Comparison of ENCODE assay signal across 8 mouse cellular contexts in genomic region chr12:104851711-104852508, GRCm38 (mm10). TPM values are rescaled to one million over a fixed set of nuclear protein-coding genes. Genes with fewer than 3 reads are reported as not detected.
DNase-seq lines count a peak whose midpoint lies in the region; ATAC-seq and TF ChIP-seq lines count a peak whose summit lies in the region.

No protein-coding gene starts in this region.

- ATAC-seq in forebrain, embryonic 14.5 days: peak; percentile 80
- ATAC-seq in hindbrain, embryonic 12.5 days (ENCODE audit: low FRiP score): peak; percentile 69
- peak; percentile 75; the same call in 1 of the 2 replicates for ATAC-seq in midbrain, embryonic 11.5 days (ENCODE audit: low FRiP score)

- WGBS in forebrain, embryonic 14.5 days: 32% methylated on average over 16 of the region's 16 CpGs
- 30% methylated on average over 16 of the region's 16 CpGs for WGBS in hindbrain, embryonic 12.5 days
- 13% methylated on average over 16 of the region's 16 CpGs for WGBS in limb, embryonic 10.5 days
- 36% methylated on average over 16 of the region's 16 CpGs for WGBS in midbrain, embryonic 11.5 days

- H3K27ac ChIP-seq in ES-E14 (ENCODE audit: insufficient read depth, low read depth, low read length, poor library complexity, severe bottlenecking): no peak overlapping the region
- no peak overlapping the region for H3K27ac ChIP-seq in forebrain, embryonic 14.5 days (ENCODE audit: low read depth, low read length)
- H3K27ac ChIP-seq in hindbrain, embryonic 12.5 days: 0 out of 2 replicates have a peak overlapping the region, but pooled peaks have one; percentile 1
- H3K27ac ChIP-seq in limb, embryonic 10.5 days: peak overlapping the region; percentile 81
- no peak overlapping the region for H3K27ac ChIP-seq in midbrain, embryonic 11.5 days (ENCODE audit: low read depth, low read length)

- H3K27me3 ChIP-seq in forebrain, embryonic 14.5 days (replicated peaks; ENCODE audit: control insufficient read depth, insufficient read depth, low read length): no peaks in the 10 kb centered on the region
- H3K27me3 ChIP-seq in hindbrain, embryonic 12.5 days: peaks cover 2% of the 10 kb centered on the region; the same call in 1 of the 2 replicates
- no peaks in the 10 kb centered on the region for H3K27me3 ChIP-seq in limb, embryonic 10.5 days (ENCODE audit: low read depth, poor library complexity, severe bottlenecking)
- H3K27me3 ChIP-seq in midbrain, embryonic 11.5 days (ENCODE audit: control insufficient read depth, insufficient read depth, low read length): 0 out of 2 replicates have a peak, but pooled peaks cover 2% of the 10 kb centered on the region

- peak; percentile 82 for DNase-seq in ES-E14 (ENCODE audit: low read depth, low spot score)
- peak; percentile 27 to 41 for DNase-seq in adrenal gland, adult 18-20 months (ENCODE audit: low spot score in 2 of 2)
- DNase-seq in forebrain, embryonic 14.5 days (ENCODE audit: low spot score): peak; percentile 70
- DNase-seq in limb, embryonic 10.5 days (ENCODE audit: low spot score): peak; percentile 75
- peak; percentile 87 for DNase-seq in midbrain, embryonic 11.5 days (ENCODE audit: low spot score, missing footprints)
- no peak for DNase-seq in MN1 (ENCODE audit: low spot score)
- DNase-seq in spleen, postnatal 4 days (ENCODE audit: low spot score in 2 of 2): no peak

- in situ Hi-C loops in ES-E14 (cut with MboI; ENCODE audit: low sequenced_read_pairs in 2 of 2, unreplicated experiment in 2 of 2): no loop called here

- no peak overlapping the region for H3K9ac ChIP-seq in ES-E14 (ENCODE audit: insufficient read depth, low read depth, low read length, poor library complexity, severe bottlenecking)
- no peak overlapping the region for H3K9ac ChIP-seq in forebrain, embryonic 14.5 days (ENCODE audit: low read length)
- H3K9ac ChIP-seq in hindbrain, embryonic 12.5 days: no peak overlapping the region
- no peak overlapping the region for H3K9ac ChIP-seq in midbrain, embryonic 11.5 days (ENCODE audit: low read length)

- H3K4me2 ChIP-seq in forebrain, embryonic 14.5 days (ENCODE audit: low read length): 0 out of 2 replicates have a peak overlapping the region, but pooled peaks have one; percentile 1
- H3K4me2 ChIP-seq in hindbrain, embryonic 12.5 days (replicated peaks): peak overlapping the region; percentile 27
- H3K4me2 ChIP-seq in midbrain, embryonic 11.5 days: no peak overlapping the region

- peak overlapping the region in 1 of 2 experiments; percentile 8; a peak in 2 of 4 replicates for H3K4me3 ChIP-seq in ES-E14 (ENCODE audit: insufficient read depth in 1 of 2, low read depth in 1 of 2, low read length in 2 of 2, poor library complexity in 1 of 2, severe bottlenecking in 1 of 2)
- H3K4me3 ChIP-seq in forebrain, embryonic 14.5 days (ENCODE audit: low read depth, low read length): no peak overlapping the region
- H3K4me3 ChIP-seq in hindbrain, embryonic 12.5 days: no peak overlapping the region
- H3K4me3 ChIP-seq in limb, embryonic 10.5 days: peak overlapping the region; percentile 42
- no peak overlapping the region for H3K4me3 ChIP-seq in midbrain, embryonic 11.5 days (ENCODE audit: low read depth, low read length)

- peaks cover 4 to 5% of the 10 kb centered on the region in 2 experiments; a peak in 2 of 4 replicates for H3K4me1 ChIP-seq in ES-E14 (ENCODE audit: control insufficient read depth in 2 of 2, insufficient read depth in 2 of 2, low read length in 2 of 2, poor library complexity in 1 of 2)
- 0 out of 2 replicates have a peak, but pooled peaks cover 3% of the 10 kb centered on the region for H3K4me1 ChIP-seq in forebrain, embryonic 14.5 days (ENCODE audit: control insufficient read depth, insufficient read depth, low read length)
- peaks cover 9% of the 10 kb centered on the region for H3K4me1 ChIP-seq in hindbrain, embryonic 12.5 days
- H3K4me1 ChIP-seq in limb, embryonic 10.5 days: peaks cover 51% of the 10 kb centered on the region
- peaks cover 4% of the 10 kb centered on the region; the same call in 1 of the 2 replicates for H3K4me1 ChIP-seq in midbrain, embryonic 11.5 days (ENCODE audit: control insufficient read depth, insufficient read depth, low read length)

- H3K36me3 ChIP-seq in ES-E14 (ENCODE audit: control insufficient read depth, insufficient read depth, low read length, poor library complexity, severe bottlenecking): no peaks in the 10 kb centered on the region
- no peaks in the 10 kb centered on the region for H3K36me3 ChIP-seq in forebrain, embryonic 14.5 days (ENCODE audit: control insufficient read depth, insufficient read depth, low read length)
- H3K36me3 ChIP-seq in hindbrain, embryonic 12.5 days: no peaks in the 10 kb centered on the region
- H3K36me3 ChIP-seq in limb, embryonic 10.5 days: no peaks in the 10 kb centered on the region
- H3K36me3 ChIP-seq in midbrain, embryonic 11.5 days (ENCODE audit: control insufficient read depth, insufficient read depth, low read length): no peaks in the 10 kb centered on the region

- H3K9me3 ChIP-seq in ES-E14 (ENCODE audit: control insufficient read depth, insufficient read depth, low read depth, low read length): no peaks in the 10 kb centered on the region
- no peaks in the 10 kb centered on the region for H3K9me3 ChIP-seq in forebrain, embryonic 14.5 days (replicated peaks; ENCODE audit: control insufficient read depth, low read length)
- H3K9me3 ChIP-seq in hindbrain, embryonic 12.5 days (replicated peaks): no peaks in the 10 kb centered on the region
- no peaks in the 10 kb centered on the region for H3K9me3 ChIP-seq in limb, embryonic 10.5 days (replicated peaks)
- H3K9me3 ChIP-seq in midbrain, embryonic 11.5 days (ENCODE audit: control insufficient read depth, low read length): no peaks in the 10 kb centered on the region

TF ChIP-seq in ES-E14, 5 proteins besides CTCF, POLR2A, EP300 and RAD21:
- no peak for TF ChIP-seq HCFC1 (IDR thresholded peaks at IDR 0.05; ENCODE audit: borderline replicate concordance, insufficient read depth, low read length)
- no peak for TF ChIP-seq ZC3H11A (IDR thresholded peaks at IDR 0.05; ENCODE audit: borderline replicate concordance, low read depth, low read length)
- no peak for TF ChIP-seq ZNF384 (IDR thresholded peaks at IDR 0.05; ENCODE audit: low read depth, low read length)
- no peak for TF ChIP-seq CHD2 (IDR thresholded peaks at IDR 0.05; ENCODE audit: low read depth, low read length)
- TF ChIP-seq MAFK (IDR thresholded peaks at IDR 0.05; ENCODE audit: insufficient read depth, low read depth, low read length): 0 out of 2 replicates have a peak, but pooled peaks have one; percentile 21

RNA-seq across cellular contexts. Expression of gene Clmn, which starts 13.0 kb away (rescaled TPM):
- total RNA-seq in ES-E14 (2012; rRNA removed): 3.1 and 4.2 TPM in 2 replicates
- total RNA-seq in adrenal gland, adult 18-20 months (2021): 10 to 100 TPM; 12.8 to 15.9 TPM
- polyA plus RNA-seq in forebrain, embryonic 14.5 days (2014; fragmentation: Nextera tagmentation; extraction: Ambion mirVana): 0.33 and 0.72 TPM in 2 replicates
- 2.8 and 4.1 TPM in 2 replicates for polyA plus RNA-seq in hindbrain, embryonic 12.5 days (2016; fragmentation: Nextera tagmentation; extraction: Ambion mirVana)
- polyA plus RNA-seq in limb, embryonic 10.5 days (2016; fragmentation: Nextera tagmentation; extraction: Ambion mirVana): 2.0 and 3.0 TPM in 2 replicates
- polyA plus RNA-seq in midbrain, embryonic 11.5 days (2014; fragmentation: Nextera tagmentation; extraction: Ambion mirVana): 1.9 and 2.5 TPM in 2 replicates

Comparison
In these comparisons a context has a peak if more than half of its experiments do, and no peak if none do; other contexts are left out.
1. DNase-seq: peak in ES-E14 (single experiment), adrenal gland, adult 18-20 months (2 of 2), forebrain, embryonic 14.5 days (single experiment), limb, embryonic 10.5 days (single experiment) and midbrain, embryonic 11.5 days (single experiment); none in MN1 (single experiment) and spleen, postnatal 4 days (0 of 2).
2. H3K27ac ChIP-seq: peak in hindbrain, embryonic 12.5 days (single experiment) and limb, embryonic 10.5 days (single experiment); none in ES-E14 (single experiment), forebrain, embryonic 14.5 days (single experiment) and midbrain, embryonic 11.5 days (single experiment).
3. Peak in every context shown above with its lines, with median percentiles within 50 percentile points of each other: ATAC-seq.